Mouse (Mus musculus): ENCODE results near the gene Ddx25. TPM values are rescaled to one million over a fixed set of nuclear protein-coding genes. Genes with fewer than 3 reads are reported as not detected.

Ddx25 gene
- polyA plus RNA-seq, 1 experiment = 0.26 TPM

GRCm38 (mm10) chr9:35502361-35503000, 55.8 kb downstream of the Ddx25 start:
- Histone ChIP-seq H3K4me3 (ENCODE audit: insufficient read depth, low read length) (no peak overlapping the region), H3K27ac (ENCODE audit: insufficient read depth, low read length) (no peak overlapping the region), H3K4me1 (ENCODE audit: control insufficient read depth, insufficient read depth, low read length) (no peaks in the 10 kb centered on the region)
- TF ChIP-seq POLR2A (IDR thresholded peaks at IDR 0.05; ENCODE audit: low read depth, low read length) (no peak), CTCF (IDR thresholded peaks at IDR 0.05; ENCODE audit: borderline replicate concordance, insufficient read depth, low read length) (no peak)

GRCm38 (mm10) chr9:35499946-35500345, 58.4 kb downstream of the Ddx25 start:
- no peaks in the 10 kb centered on the region for H3K4me1 ChIP-seq (ENCODE audit: control insufficient read depth, insufficient read depth, low read length)
- TF ChIP-seq POLR2A (IDR thresholded peaks at IDR 0.05; ENCODE audit: low read depth, low read length) = no peak
- H3K27ac ChIP-seq (ENCODE audit: insufficient read depth, low read length) = no peak overlapping the region
- no peak overlapping the region for H3K4me3 ChIP-seq (ENCODE audit: insufficient read depth, low read length)

- H3K27ac ChIP-seq (ENCODE audit: insufficient read depth, low read length) = no peak overlapping the region
- H3K4me3 ChIP-seq (ENCODE audit: insufficient read depth, low read length) = no peak overlapping the region
- peaks cover 2% of the 10 kb centered on the region; the same call in 1 of the 2 replicates for H3K4me1 ChIP-seq (ENCODE audit: control insufficient read depth, insufficient read depth, low read length)
- no peak for TF ChIP-seq CTCF (IDR thresholded peaks at IDR 0.05; ENCODE audit: borderline replicate concordance, insufficient read depth, low read length)
- TF ChIP-seq POLR2A (IDR thresholded peaks at IDR 0.05; ENCODE audit: low read depth, low read length) = no peak
Observed at GRCm38 (mm10) chr9:35495471-35495870, 62.9 kb downstream of the Ddx25 start.

- Histone ChIP-seq H3K4me3 (ENCODE audit: insufficient read depth, low read length) (no peak overlapping the region), H3K4me1 (ENCODE audit: control insufficient read depth, insufficient read depth, low read length) (peaks cover 2% of the 10 kb centered on the region; the same call in 1 of the 2 replicates), H3K27ac (ENCODE audit: insufficient read depth, low read length) (no peak overlapping the region)
- TF ChIP-seq POLR2A (IDR thresholded peaks at IDR 0.05; ENCODE audit: low read depth, low read length) (no peak), CTCF (IDR thresholded peaks at IDR 0.05; ENCODE audit: borderline replicate concordance, insufficient read depth, low read length) (no peak)
Observed at GRCm38 (mm10) chr9:35494937-35495336, 63.4 kb downstream of the Ddx25 start.

- Histone ChIP-seq H3K27ac (ENCODE audit: insufficient read depth, low read length) (no peak overlapping the region), H3K4me1 (ENCODE audit: control insufficient read depth, insufficient read depth, low read length) (peaks cover 2% of the 10 kb centered on the region; the same call in 1 of the 2 replicates), H3K4me3 (ENCODE audit: insufficient read depth, low read length) (no peak overlapping the region)
- TF ChIP-seq CTCF (IDR thresholded peaks at IDR 0.05; ENCODE audit: borderline replicate concordance, insufficient read depth, low read length) (no peak), POLR2A (IDR thresholded peaks at IDR 0.05; ENCODE audit: low read depth, low read length) (no peak)
Observed at GRCm38 (mm10) chr9:35493733-35494092, 64.6 kb downstream of the Ddx25 start.

- Histone ChIP-seq H3K4me1 (ENCODE audit: control insufficient read depth, insufficient read depth, low read length) (peaks cover 2% of the 10 kb centered on the region; the same call in 1 of the 2 replicates), H3K27ac (ENCODE audit: insufficient read depth, low read length) (no peak overlapping the region), H3K4me3 (ENCODE audit: insufficient read depth, low read length) (no peak overlapping the region)
- TF ChIP-seq POLR2A (IDR thresholded peaks at IDR 0.05; ENCODE audit: low read depth, low read length) (no peak), CTCF (IDR thresholded peaks at IDR 0.05; ENCODE audit: borderline replicate concordance, insufficient read depth, low read length) (no peak)
Observed at GRCm38 (mm10) chr9:35493033-35493732, 65.1 kb downstream of the Ddx25 start.

GRCm38 (mm10) chr9:35491109-35491866, 67.0 kb downstream of the Ddx25 start:
- peaks cover 7% of the 10 kb centered on the region for H3K4me1 ChIP-seq (ENCODE audit: control insufficient read depth, insufficient read depth, low read length)
- TF ChIP-seq POLR2A (IDR thresholded peaks at IDR 0.05; ENCODE audit: low read depth, low read length) (no peak), CTCF (IDR thresholded peaks at IDR 0.05; ENCODE audit: borderline replicate concordance, insufficient read depth, low read length) (no peak)
- H3K4me3 ChIP-seq (ENCODE audit: insufficient read depth, low read length) = no peak overlapping the region
- no peak overlapping the region for H3K27ac ChIP-seq (ENCODE audit: insufficient read depth, low read length)

GRCm38 (mm10) chr9:35488496-35488895, 69.8 kb downstream of the Ddx25 start:
- Histone ChIP-seq H3K27ac (ENCODE audit: insufficient read depth, low read length) (peak overlapping the region; percentile 3; the same call in 1 of the 2 replicates), H3K4me3 (ENCODE audit: insufficient read depth, low read length) (no peak overlapping the region), H3K4me1 (ENCODE audit: control insufficient read depth, insufficient read depth, low read length) (peaks cover 15% of the 10 kb centered on the region)
- TF ChIP-seq POLR2A (IDR thresholded peaks at IDR 0.05; ENCODE audit: low read depth, low read length) = no peak
- no peak for TF ChIP-seq CTCF (IDR thresholded peaks at IDR 0.05; ENCODE audit: borderline replicate concordance, insufficient read depth, low read length)

Other genes starting within 250 kb of the Ddx25 start
- gene Cdon, start 137.4 kb downstream of the Ddx25 start, polyA plus RNA-seq (2011; ENCODE audit: insufficient read length, low read depth, missing spikeins) = 28.4 and 79.8 TPM in 2 replicates
- gene Gm1113, start 40.3 kb downstream of the Ddx25 start, polyA plus RNA-seq (2011; ENCODE audit: insufficient read length, low read depth, missing spikeins) = not detected in 2 replicates
- 9.6 and 12.7 TPM in 2 replicates for gene Pus3, start 67 bp upstream of the Ddx25 start, polyA plus RNA-seq (2011; ENCODE audit: insufficient read length, low read depth, missing spikeins)
- 0.23 and 0.53 TPM in 2 replicates for gene Pate2, start 11.8 kb upstream of the Ddx25 start, polyA plus RNA-seq (2011; ENCODE audit: insufficient read length, low read depth, missing spikeins)
- gene Hyls1, start 11.9 kb upstream of the Ddx25 start, polyA plus RNA-seq (2011; ENCODE audit: insufficient read length, low read depth, missing spikeins) = 11.2 and 12.9 TPM in 2 replicates
- not detected in 2 replicates for gene Pate4, start 53.4 kb upstream of the Ddx25 start, polyA plus RNA-seq (2011; ENCODE audit: insufficient read length, low read depth, missing spikeins)
- not detected in 2 replicates for gene Pate3, start 89.7 kb upstream of the Ddx25 start, polyA plus RNA-seq (2011; ENCODE audit: insufficient read length, low read depth, missing spikeins)
- not detected in 2 replicates for gene Pate1, start 128.9 kb upstream of the Ddx25 start, polyA plus RNA-seq (2011; ENCODE audit: insufficient read length, low read depth, missing spikeins)
- gene Gm17677, start 182.5 kb upstream of the Ddx25 start, polyA plus RNA-seq (2011; ENCODE audit: insufficient read length, low read depth, missing spikeins) = not detected in 2 replicates
- not detected in 2 replicates for gene Gm17727, start 219.6 kb upstream of the Ddx25 start, polyA plus RNA-seq (2011; ENCODE audit: insufficient read length, low read depth, missing spikeins)
- gene Gm27235, start 231.6 kb upstream of the Ddx25 start, polyA plus RNA-seq (2011; ENCODE audit: insufficient read length, low read depth, missing spikeins) = not detected in 2 replicates
- not detected in 2 replicates for gene D730048I06Rik, start 231.6 kb upstream of the Ddx25 start, polyA plus RNA-seq (2011; ENCODE audit: insufficient read length, low read depth, missing spikeins)